Mouse (Mus musculus) spleen, adult 10 weeks (tissue): ENCODE measurements around the gene Slc6a6. TPM values are rescaled to one million over a fixed set of nuclear protein-coding genes. Genes with fewer than 3 reads are reported as not detected.

ENCODE experiments used
- polyA plus RNA-seq: library from polyadenylated mRNA; stranded (reverse); fragments of 350-450 nt; fragmentation: Illumina TruSeq; extraction: RNeasy Lipid Tissue Mini Kit (QIAGEN cat#74804); gene quantifications from one replicate; pipeline ENCODE4 v1.2.3, GENCODE M21; 2015; ENCODE audit warnings: low replicate concordance; ENCODE audit not compliant: insufficient read depth

Slc6a6 gene
- 63.8 TPM for polyA plus RNA-seq

GRCm38 (mm10) chr6:91683602-91684473, at the start of gene Slc6a6:
Gene Slc6a6 (plus strand): TSS chr6:91684053.

Other genes with a start within 250 kb of the Slc6a6 start
- gene Chchd4, start 210.5 kb upstream of the Slc6a6 start, polyA plus RNA-seq: 8.9 TPM
- gene Tmem43, start 210.3 kb upstream of the Slc6a6 start, polyA plus RNA-seq: 29.4 TPM
- gene Xpc, start 168.2 kb upstream of the Slc6a6 start, polyA plus RNA-seq: 14.7 TPM
- 132 TPM for gene Lsm3, start 168.1 kb upstream of the Slc6a6 start, polyA plus RNA-seq
- gene Grip2, start 143.2 kb downstream of the Slc6a6 start, polyA plus RNA-seq: 0.70 TPM
- gene Ccdc174, start 194.0 kb downstream of the Slc6a6 start, polyA plus RNA-seq: 44.6 TPM
- gene 4930590J08Rik, start 218.8 kb downstream of the Slc6a6 start, polyA plus RNA-seq: 0.94 TPM